Mouse (Mus musculus) gastrocnemius, postnatal 14 days (tissue): ENCODE measurements around the gene Eif2b1. TPM values are rescaled to one million over a fixed set of nuclear protein-coding genes. Genes with fewer than 3 reads are reported as not detected.
"Not testable (repeated sequence)": the region's sequence is repeated elsewhere in the genome, so short reads cannot be mapped to it uniquely, and the experiment has no call there.

Source experiments
- DNase-seq: peaks from one replicate; pipeline ENCODE4 v3.0.0; 2021; ENCODE audit warnings: mixed read lengths
- intact Hi-C: fragments of 180-260 bp; cut with DNase I; formaldehyde crosslinking; loops from one replicate; pipeline ENCODE4 v1.15.1; 2025; ENCODE audit warnings: low total_unique reads
- total RNA-seq, 2 experiments: library from RNA; stranded (reverse); gene quantifications; 2 replicates each; pipeline ENCODE4 v1.2.3; 2021

Gene Eif2b1
- total RNA-seq, 2 experiments from 2014 or later = 40.2 to 42.9 TPM

- intact Hi-C loops = loop anchor here (5.0 kb wide), 1 partner anchor 120 kb away; no protein-coding TSS in a partner anchor
- peak; percentile 89 for DNase-seq
Observed at GRCm38 (mm10) chr5:124552558-124553307, 26.2 kb downstream of the Eif2b1 start, which contains the start of gene Ddx55. Ddx55 (plus strand) TSS chr5:124552864.

- intact Hi-C loops = loop anchor here (5.0 kb wide), 1 partner anchor 120 kb away; no protein-coding TSS in a partner anchor
- no peak for DNase-seq
Observed at GRCm38 (mm10) chr5:124552094-124552472, 26.8 kb downstream of the Eif2b1 start.

GRCm38 (mm10) chr5:124551349-124552093 lies 27.4 kb downstream of the Eif2b1 start:
- DNase-seq = not testable (repeated sequence)
- intact Hi-C loops = loop anchor here (5.0 kb wide), 1 partner anchor 119 kb away; no protein-coding TSS in a partner anchor

- intact Hi-C loops = loop anchor here (5.0 kb wide), 1 partner anchor 118 kb away; no protein-coding TSS in a partner anchor
- not testable (repeated sequence) for DNase-seq
Observed at GRCm38 (mm10) chr5:124550737-124551136, 28.2 kb downstream of the Eif2b1 start.

- intact Hi-C loops = loop anchor here (5.0 kb wide), 1 partner anchor 114 kb away; the partner anchor contains the start of gene Sbno1
Observed at GRCm38 (mm10) chr5:124541602-124541973, 37.3 kb downstream of the Eif2b1 start.

DNA sequence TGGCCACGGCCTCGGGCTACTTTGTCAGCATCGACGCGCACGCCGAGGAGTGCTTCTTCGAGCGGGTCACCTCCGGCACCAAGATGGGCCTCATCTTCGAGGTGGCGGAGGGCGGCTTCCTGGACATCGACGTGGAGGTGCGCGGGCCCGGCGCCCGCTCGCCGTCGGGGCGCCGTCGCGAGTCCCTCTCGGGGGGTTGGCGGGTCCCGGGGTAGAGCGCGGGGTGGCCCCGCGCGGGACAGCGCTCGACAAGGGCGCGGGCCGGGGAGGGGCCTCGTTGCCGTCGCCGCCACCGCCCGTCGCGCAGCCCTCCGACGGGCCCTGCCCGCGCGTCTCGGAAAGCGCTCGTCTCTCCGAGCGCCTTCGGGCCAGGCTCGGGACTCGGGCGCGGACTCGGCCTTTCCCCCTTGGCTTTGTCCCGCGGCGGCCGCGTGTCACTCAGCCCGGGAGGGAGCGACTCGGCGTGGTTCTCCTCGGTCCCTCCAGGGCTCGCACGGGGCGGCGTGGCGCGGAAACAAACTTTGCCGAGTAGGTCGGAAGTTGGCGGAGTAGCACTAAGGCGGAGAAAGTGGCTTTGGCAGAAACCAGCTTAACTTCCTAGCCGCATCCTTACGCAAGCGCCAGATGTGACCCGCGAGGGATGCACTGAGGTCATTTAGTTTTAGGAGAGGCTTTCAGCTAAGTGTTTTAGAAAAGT lies 37.9 kb downstream of the Eif2b1 start:
- peak; percentile 83 for DNase-seq
- intact Hi-C loops = loop anchor here (5.0 kb wide), 1 partner anchor 114 kb away; the partner anchor contains the start of gene Sbno1

More at GRCm38 (mm10) chr5:124541602-124541973, 37.3 kb downstream of the Eif2b1 start:
- DNase-seq = no peak

- intact Hi-C loops = loop anchor here (5.0 kb wide), 1 partner anchor 113 kb away; the partner anchor contains the start of gene Sbno1
- peak; percentile 96 for DNase-seq
Observed at GRCm38 (mm10) chr5:124540383-124540786, 38.5 kb downstream of the Eif2b1 start, which contains the start of gene Tmed2. Tmed2 (plus strand) TSS chr5:124540695.

DNA sequence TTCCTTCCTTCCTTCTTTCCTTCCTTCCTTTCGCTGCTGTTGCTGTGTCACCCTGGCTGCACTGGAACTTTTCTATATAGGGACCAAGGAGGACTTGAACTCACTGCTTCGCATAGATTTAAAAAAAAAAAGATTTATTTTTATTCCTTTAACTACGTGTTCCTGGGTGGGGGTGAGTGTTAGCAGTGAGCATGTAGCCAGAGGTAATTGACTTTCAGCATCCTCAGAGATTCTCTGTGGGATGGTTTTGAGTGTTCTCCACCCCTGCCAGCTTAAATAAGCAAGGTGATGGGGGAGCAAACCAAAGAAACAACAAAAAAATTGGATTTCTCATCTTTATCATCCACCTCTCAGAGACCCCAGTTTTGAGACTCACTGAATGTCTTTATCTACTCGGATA lies 39.0 kb downstream of the Eif2b1 start:
- no peak for DNase-seq
- intact Hi-C loops = loop anchor here (5.0 kb wide), 2 partner anchors 103 to 113 kb away; partner anchors contain the start of genes Kmt5a and Sbno1

- DNase-seq = no peak
Observed at GRCm38 (mm10) chr5:124538813-124539792, 39.8 kb downstream of the Eif2b1 start.

DNA sequence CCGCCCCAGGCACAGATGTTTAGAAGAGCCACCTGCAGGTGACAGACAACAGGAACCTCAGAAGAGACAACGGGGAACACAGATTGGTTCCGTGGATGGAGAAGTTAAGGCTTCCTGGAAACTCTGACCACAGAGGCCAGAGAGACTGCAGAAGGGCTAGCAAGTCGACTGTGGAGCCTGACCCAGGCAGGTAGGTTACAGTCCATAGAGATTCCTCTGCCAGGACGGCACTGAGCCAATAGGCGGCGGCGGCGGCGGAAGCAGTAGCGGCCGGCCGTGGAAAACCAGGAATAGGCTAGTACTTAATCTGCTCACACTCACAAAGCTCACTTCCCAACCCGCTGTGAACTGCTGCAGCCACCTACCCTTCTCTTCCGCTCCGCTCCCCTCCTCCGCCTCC lies 42.2 kb downstream of the Eif2b1 start:
- intact Hi-C loops = loop anchor here (5.0 kb wide), 1 partner anchor 99 kb away; the partner anchor contains the start of gene Kmt5a
- peak; percentile 47 for DNase-seq

More at GRCm38 (mm10) chr5:124538813-124539792, 39.8 kb downstream of the Eif2b1 start:
- intact Hi-C loops = loop anchor here (5.0 kb wide), 1 partner anchor 102 kb away; the partner anchor contains the start of gene Kmt5a

GRCm38 (mm10) chr5:124535016-124535415 lies 43.9 kb downstream of the Eif2b1 start:
- intact Hi-C loops = loop anchor here (5.0 kb wide), 1 partner anchor 98 kb away; the partner anchor contains the start of gene Kmt5a
- DNase-seq = no peak

- DNase-seq = no peak
- intact Hi-C loops = no loop called here
Observed at GRCm38 (mm10) chr5:124532451-124532850, 46.5 kb downstream of the Eif2b1 start.

- intact Hi-C loops = no loop called here
- no peak for DNase-seq
Observed at GRCm38 (mm10) chr5:124531583-124531930, 47.4 kb downstream of the Eif2b1 start.

- intact Hi-C loops = no loop called here
- peak; percentile 89 for DNase-seq
Observed at GRCm38 (mm10) chr5:124530655-124531582, 48.0 kb downstream of the Eif2b1 start, which contains the start of gene Rilpl1. Rilpl1 (minus strand) TSS chr5:124531391.

- DNase-seq = no peak
- intact Hi-C loops = no loop called here
Observed at GRCm38 (mm10) chr5:124529697-124530096, 49.2 kb downstream of the Eif2b1 start.

DNA sequence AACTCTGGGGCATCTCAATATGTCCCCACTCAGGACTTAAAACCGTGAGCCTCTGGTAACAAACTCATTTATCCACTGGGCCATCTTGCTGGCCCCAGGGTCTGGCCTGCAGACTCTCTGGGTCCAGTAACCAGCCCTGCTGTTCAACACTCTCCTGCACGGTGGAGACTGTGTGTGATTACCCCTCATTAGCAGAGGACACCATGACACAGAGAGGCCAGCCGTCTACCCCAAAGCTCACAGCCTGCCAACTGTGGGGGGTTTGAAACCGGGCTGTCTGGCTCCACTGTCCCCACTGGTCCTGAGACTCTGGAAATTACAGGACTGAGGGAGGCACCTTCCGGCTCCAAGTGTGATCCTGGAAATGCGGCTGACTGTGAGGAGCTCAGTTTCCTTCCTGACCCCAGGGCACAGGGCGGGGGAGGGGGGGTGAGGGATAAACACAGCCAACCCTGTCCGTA lies 49.7 kb downstream of the Eif2b1 start:
- DNase-seq = no peak
- intact Hi-C loops = no loop called here

GRCm38 (mm10) chr5:124528791-124529190 lies 50.1 kb downstream of the Eif2b1 start:
- peak; percentile 54 for DNase-seq
- intact Hi-C loops = no loop called here
